Mouse (Mus musculus) v-Abl transformed pro-B cells (cell line): ENCODE data around the gene Arsb.

Source experiments
- in situ Hi-C, 2 experiments: fragments of 400-800 bp; cut with MboI; formaldehyde crosslinking; loops; one replicate each; pipeline ENCODE4 v1.15.1; 2025; ENCODE audit not compliant: unreplicated experiment in 2 of 2

Gene Arsb

GRCm38 (mm10) chr13:93838431-93839136, 67.2 kb downstream of the Arsb start:
- in situ Hi-C loops = no loop called here

GRCm38 (mm10) chr13:93839137-93839630, 67.8 kb downstream of the Arsb start:
- in situ Hi-C loops = no loop called here

- in situ Hi-C loops = no loop called here
These were observed 68.3 kb downstream of the Arsb start for GRCm38 (mm10) chr13:93839721-93840120.

- in situ Hi-C loops = no loop called here
These were observed 68.7 kb downstream of the Arsb start for GRCm38 (mm10) chr13:93840146-93840545.

GRCm38 (mm10) chr13:93846831-93847518, 75.5 kb downstream of the Arsb start:
- in situ Hi-C loops = no loop called here

- in situ Hi-C loops = no loop called here
These were observed 76.2 kb downstream of the Arsb start for GRCm38 (mm10) chr13:93847614-93848013.

- in situ Hi-C loops = no loop called here
These were observed 77.2 kb downstream of the Arsb start for GRCm38 (mm10) chr13:93848615-93849014.

GRCm38 (mm10) chr13:93849751-93850355, 78.4 kb downstream of the Arsb start:
- in situ Hi-C loops = loop anchor here in 1 of 2 experiments (5.0 kb wide), 1 partner anchor 72 kb away; no protein-coding TSS in a partner anchor

GRCm38 (mm10) chr13:93850674-93851073, 79.2 kb downstream of the Arsb start:
- in situ Hi-C loops = loop anchor here in 1 of 2 experiments (5.0 kb wide), 1 partner anchor 72 kb away; no protein-coding TSS in a partner anchor

GRCm38 (mm10) chr13:93852419-93853138, 81.1 kb downstream of the Arsb start:
- in situ Hi-C loops = loop anchor here in 1 of 2 experiments (5.0 kb wide), 1 partner anchor 70 kb away; no protein-coding TSS in a partner anchor

- in situ Hi-C loops = loop anchor here in 1 of 2 experiments (5.0 kb wide), 1 partner anchor 69 kb away; no protein-coding TSS in a partner anchor
These were observed 82.3 kb downstream of the Arsb start for GRCm38 (mm10) chr13:93853767-93854166.

- in situ Hi-C loops = loop anchor here in 1 of 2 experiments (5.0 kb wide), 1 partner anchor 68 kb away; no protein-coding TSS in a partner anchor
These were observed 82.9 kb downstream of the Arsb start for GRCm38 (mm10) chr13:93854325-93854724.

GRCm38 (mm10) chr13:93854966-93855562, 83.6 kb downstream of the Arsb start:
- in situ Hi-C loops = loop anchor here in 1 of 2 experiments (5.0 kb wide), 1 partner anchor 67 kb away; no protein-coding TSS in a partner anchor

GRCm38 (mm10) chr13:93855701-93856183, 84.3 kb downstream of the Arsb start:
- in situ Hi-C loops = no loop called here

GRCm38 (mm10) chr13:93861211-93861610, 89.8 kb downstream of the Arsb start:
- in situ Hi-C loops = no loop called here

GRCm38 (mm10) chr13:93864066-93864740, 92.8 kb downstream of the Arsb start:
- in situ Hi-C loops = no loop called here

- in situ Hi-C loops = no loop called here
These were observed 95.2 kb downstream of the Arsb start for GRCm38 (mm10) chr13:93866638-93867037.

- in situ Hi-C loops = no loop called here
These were observed 100.3 kb downstream of the Arsb start for GRCm38 (mm10) chr13:93871681-93872080.

GRCm38 (mm10) chr13:93872591-93872990, 101.2 kb downstream of the Arsb start:
- in situ Hi-C loops = no loop called here
